Mouse (Mus musculus) ES-Bruce4 (cell line): ENCODE measurements at regions not wholly inside any gene's neighbourhood (a gene's known extent, or its start where the extent isn't known, plus 50 kb on each side); places are given as distances from the start of the nearest gene placed in this dataset.
A peak's percentile ranks its signal among the peaks of the same experiment; 100 is the strongest.

Source experiments
- H3K27ac ChIP-seq: 2 replicates; pipeline ENCODE4 v1.5.1; 2012; ENCODE audit warnings: low read length, inconsistent platforms; ENCODE audit not compliant: insufficient read depth
- H3K27me3 ChIP-seq: 2 replicates; pipeline ENCODE4 v1.6.1; 2012; ENCODE audit warnings: mild to moderate bottlenecking, low read length, inconsistent platforms; ENCODE audit not compliant: control insufficient read depth, poor library complexity, insufficient read depth, severe bottlenecking
- H3K36me3 ChIP-seq: 2 replicates; pipeline ENCODE4 v1.6.1; 2012; ENCODE audit warnings: inconsistent platforms, mild to moderate bottlenecking, low read length, moderate library complexity; ENCODE audit not compliant: control insufficient read depth, poor library complexity, insufficient read depth, severe bottlenecking
- H3K4me1 ChIP-seq: one replicate; pipeline ENCODE4 v1.8.1; 2011; ENCODE audit warnings: low read length; ENCODE audit not compliant: control insufficient read depth, insufficient read depth
- H3K4me3 ChIP-seq: 2 replicates; pipeline ENCODE4 v1.5.1; 2011; ENCODE audit warnings: low read depth, mild to moderate bottlenecking, low read length
- H3K9ac ChIP-seq: 2 replicates; pipeline ENCODE4 v1.6.1; 2012; ENCODE audit warnings: low read depth, mild to moderate bottlenecking, inconsistent platforms; ENCODE audit not compliant: poor library complexity, severe bottlenecking
- H3K9me3 ChIP-seq: replicated peaks from 2 replicates; pipeline ENCODE4 v1.6.1; 2012; ENCODE audit warnings: mild to moderate bottlenecking, low read length, inconsistent platforms; ENCODE audit not compliant: control insufficient read depth, poor library complexity, insufficient read depth, severe bottlenecking
- CTCF ChIP-seq: IDR thresholded peaks from one replicate; pipeline ENCODE4 v1.8.1; 2011; ENCODE audit warnings: low read depth, low read length
- EP300 ChIP-seq: IDR thresholded peaks from 2 replicates; pipeline ENCODE4 v1.6.1; 2011; ENCODE audit warnings: low read depth, low read length; ENCODE audit not compliant: insufficient read depth
- POLR2A ChIP-seq: IDR thresholded peaks from one replicate; pipeline ENCODE4 v1.8.1; 2011; ENCODE audit warnings: low read length; ENCODE audit not compliant: insufficient read depth

- Histone ChIP-seq H3K4me3 (no peak overlapping the region), H3K27me3 (no peaks in the 10 kb centered on the region), H3K36me3 (no peaks in the 10 kb centered on the region), H3K9ac (no peak overlapping the region), H3K27ac (no peak overlapping the region), H3K4me1 (no peaks in the 10 kb centered on the region), H3K9me3 (no peaks in the 10 kb centered on the region)
- TF ChIP-seq POLR2A (no peak), EP300 (no peak), CTCF (no peak)
Measured at GRCm38 (mm10) chr9:25021095-25021691, 68.0 kb upstream of the Gm10181 start.

- no peaks in the 10 kb centered on the region for H3K4me1 ChIP-seq
- H3K9ac ChIP-seq, result no peak overlapping the region
- H3K27ac ChIP-seq, result no peak overlapping the region
- no peaks in the 10 kb centered on the region for H3K27me3 ChIP-seq
- H3K36me3 ChIP-seq, result no peaks in the 10 kb centered on the region
- no peaks in the 10 kb centered on the region for H3K9me3 ChIP-seq
- no peak for TF ChIP-seq POLR2A
- no peak for TF ChIP-seq EP300
- TF ChIP-seq CTCF, result no peak
- H3K4me3 ChIP-seq, result no peak overlapping the region
Measured at GRCm38 (mm10) chr9:25022439-25022838, 66.8 kb upstream of the Gm10181 start.

DNA sequence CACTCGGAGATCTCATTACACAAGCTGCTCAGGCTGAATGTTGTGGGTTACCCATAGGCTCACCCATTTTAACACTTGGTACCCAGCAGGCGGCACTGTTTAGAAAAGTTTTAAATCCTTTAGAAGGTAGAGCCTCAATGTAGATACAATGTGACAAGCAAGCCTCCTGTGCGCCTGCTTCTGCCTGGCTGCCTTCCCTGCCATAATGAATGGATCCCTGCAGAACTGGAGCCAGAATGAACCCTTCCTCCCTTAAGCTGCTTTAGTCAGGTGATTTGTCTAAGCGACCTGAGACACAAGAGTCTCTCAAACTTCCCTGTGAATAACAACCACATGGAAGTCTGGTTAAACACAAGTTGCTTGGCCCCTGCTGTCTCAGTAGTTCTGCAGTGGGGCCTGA is 64.7 kb upstream of the Gm10181 start:
- Histone ChIP-seq H3K27me3 (no peaks in the 10 kb centered on the region), H3K4me3 (no peak overlapping the region), H3K9ac (no peak overlapping the region), H3K4me1 (no peaks in the 10 kb centered on the region), H3K27ac (no peak overlapping the region), H3K36me3 (no peaks in the 10 kb centered on the region), H3K9me3 (no peaks in the 10 kb centered on the region)
- TF ChIP-seq POLR2A (no peak), EP300 (no peak), CTCF (no peak)

DNA sequence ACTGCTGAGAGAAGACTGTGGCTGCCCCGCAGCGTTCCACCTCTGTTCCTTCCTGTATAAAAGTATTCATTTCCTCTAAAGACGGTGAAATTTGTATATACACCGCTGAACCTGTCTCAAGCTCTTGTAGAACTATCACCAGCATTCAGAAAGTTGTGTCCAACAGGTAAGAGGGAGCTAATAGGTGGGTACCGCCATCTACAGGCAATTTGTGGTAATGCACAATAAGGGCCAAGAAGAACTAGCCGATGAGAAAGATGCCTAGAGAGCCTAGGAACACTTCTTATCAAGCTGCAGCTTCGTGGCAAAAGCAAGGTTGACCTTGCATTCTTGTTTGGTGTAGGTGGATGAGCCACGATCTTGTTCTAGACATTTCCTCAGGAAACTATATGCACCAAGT is 61.6 kb upstream of the Gm10181 start:
- no peak overlapping the region for H3K27ac ChIP-seq
- no peaks in the 10 kb centered on the region for H3K27me3 ChIP-seq
- no peaks in the 10 kb centered on the region for H3K9me3 ChIP-seq
- TF ChIP-seq EP300, result no peak
- peak; percentile 4 for TF ChIP-seq CTCF
- TF ChIP-seq POLR2A, result no peak
- H3K4me3 ChIP-seq, result no peak overlapping the region
- no peaks in the 10 kb centered on the region for H3K36me3 ChIP-seq
- no peak overlapping the region for H3K9ac ChIP-seq
- H3K4me1 ChIP-seq, result no peaks in the 10 kb centered on the region

DNA sequence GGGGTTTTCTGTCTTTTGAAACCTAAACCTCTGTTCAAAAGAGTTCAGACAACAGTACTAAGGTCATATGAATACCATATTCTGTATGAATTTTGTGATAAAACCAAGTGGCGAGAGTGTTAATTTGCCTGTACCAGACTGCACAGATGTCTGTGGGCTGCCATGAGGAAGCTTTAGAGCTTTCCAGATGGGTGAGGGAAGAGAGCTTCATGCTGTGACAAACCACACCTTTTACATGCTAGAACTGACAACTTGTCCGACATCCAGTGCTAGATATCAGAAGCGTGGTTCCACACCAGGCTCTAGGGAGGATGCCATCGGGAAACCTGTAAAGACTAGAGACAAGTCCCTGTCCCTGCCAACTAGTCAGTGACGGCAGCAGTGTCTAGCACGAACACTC is 60.9 kb upstream of the Gm10181 start:
- Histone ChIP-seq H3K27me3 (no peaks in the 10 kb centered on the region), H3K4me3 (no peak overlapping the region), H3K9ac (no peak overlapping the region), H3K27ac (no peak overlapping the region), H3K9me3 (no peaks in the 10 kb centered on the region), H3K36me3 (no peaks in the 10 kb centered on the region), H3K4me1 (no peaks in the 10 kb centered on the region)
- TF ChIP-seq EP300 (no peak), POLR2A (no peak), CTCF (no peak)

DNA sequence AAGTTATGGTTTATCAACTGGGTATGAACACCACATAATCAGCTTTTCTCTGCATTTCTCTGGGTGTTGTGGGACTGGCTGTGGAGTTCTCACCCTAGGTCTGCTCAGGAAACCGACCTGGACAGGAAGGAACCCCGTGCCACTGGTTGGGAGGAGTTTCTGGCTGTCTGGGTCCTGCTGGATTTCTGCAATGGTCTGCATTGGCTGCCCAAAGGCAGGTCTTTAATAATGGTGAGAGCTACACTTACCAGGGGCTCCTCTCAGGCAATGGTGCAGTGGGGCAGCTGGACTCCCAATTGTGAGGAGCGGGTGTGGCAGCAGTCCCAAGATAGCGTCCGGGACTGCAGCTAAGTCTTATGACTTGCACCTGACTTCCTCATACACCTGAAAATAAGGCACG is 57.8 kb upstream of the Gm10181 start:
- no peaks in the 10 kb centered on the region for H3K36me3 ChIP-seq
- H3K9ac ChIP-seq, result no peak overlapping the region
- H3K9me3 ChIP-seq, result no peaks in the 10 kb centered on the region
- no peaks in the 10 kb centered on the region for H3K27me3 ChIP-seq
- no peak overlapping the region for H3K4me3 ChIP-seq
- no peak overlapping the region for H3K27ac ChIP-seq
- no peak for TF ChIP-seq EP300
- TF ChIP-seq POLR2A, result no peak
- TF ChIP-seq CTCF, result no peak
- no peaks in the 10 kb centered on the region for H3K4me1 ChIP-seq
